Mouse (Mus musculus) kidney, postnatal 10 days (tissue): ENCODE data around the gene Tshz2.

ENCODE experiments used
- DNase-seq: peaks from one replicate; pipeline ENCODE4 v3.0.0; 2021; ENCODE audit warnings: mixed read lengths

Tshz2 gene

GRCm38 (mm10) chr2:169633491-169634289 lies 877 bp downstream of the Tshz2 start:
- peak; percentile 68 for DNase-seq

GRCm38 (mm10) chr2:169634619-169635382 lies 2.0 kb downstream of the Tshz2 start:
- DNase-seq = no peak

- DNase-seq = peak; percentile 41
Measured at GRCm38 (mm10) chr2:169635428-169635827, 2.6 kb downstream of the Tshz2 start.

GRCm38 (mm10) chr2:169636414-169636813 lies 3.6 kb downstream of the Tshz2 start:
- no peak for DNase-seq

GRCm38 (mm10) chr2:169641547-169641946 lies 8.7 kb downstream of the Tshz2 start:
- no peak for DNase-seq

- no peak for DNase-seq
Measured at GRCm38 (mm10) chr2:169642420-169642819, 9.6 kb downstream of the Tshz2 start.

- DNase-seq = no peak
Measured at GRCm38 (mm10) chr2:169647091-169647490, 14.3 kb downstream of the Tshz2 start.

- DNase-seq = no peak
Measured at GRCm38 (mm10) chr2:169649262-169649885, 16.6 kb downstream of the Tshz2 start.

GRCm38 (mm10) chr2:169653282-169653681 lies 20.5 kb downstream of the Tshz2 start:
- no peak for DNase-seq

- DNase-seq = no peak
Measured at GRCm38 (mm10) chr2:169663792-169664191, 31.0 kb downstream of the Tshz2 start.

- DNase-seq = no peak
Measured at GRCm38 (mm10) chr2:169671264-169671663, 38.5 kb downstream of the Tshz2 start.

- peak; percentile 41 for DNase-seq
Measured at GRCm38 (mm10) chr2:169673786-169674185, 41.0 kb downstream of the Tshz2 start.

- DNase-seq = no peak
Measured at GRCm38 (mm10) chr2:169674209-169674608, 41.4 kb downstream of the Tshz2 start.

- DNase-seq = no peak
Measured at GRCm38 (mm10) chr2:169679264-169679663, 46.5 kb downstream of the Tshz2 start.

- DNase-seq = no peak
Measured at GRCm38 (mm10) chr2:169679951-169680350, 47.1 kb downstream of the Tshz2 start.

- no peak for DNase-seq
Measured at GRCm38 (mm10) chr2:169685260-169685659, 52.4 kb downstream of the Tshz2 start.

GRCm38 (mm10) chr2:169685747-169686146 lies 52.9 kb downstream of the Tshz2 start:
- no peak for DNase-seq

GRCm38 (mm10) chr2:169686697-169687430 lies 54.1 kb downstream of the Tshz2 start:
- peak; percentile 53 for DNase-seq

- DNase-seq = no peak
Measured at GRCm38 (mm10) chr2:169690054-169690453, 57.2 kb downstream of the Tshz2 start.

GRCm38 (mm10) chr2:169694494-169694893 lies 61.7 kb downstream of the Tshz2 start:
- no peak for DNase-seq

GRCm38 (mm10) chr2:169695025-169695424 lies 62.2 kb downstream of the Tshz2 start:
- no peak for DNase-seq

- DNase-seq = no peak
Measured at GRCm38 (mm10) chr2:169699141-169699540, 66.3 kb downstream of the Tshz2 start.
